Mouse (Mus musculus) hindbrain, embryonic 12.5 days (tissue): Measurements from ENCODE around the gene Tbx1. TPM values are rescaled to one million over a fixed set of nuclear protein-coding genes. Genes with fewer than 3 reads are reported as not detected.
A peak's percentile ranks its signal among the peaks of the same experiment; 100 is the strongest.

ENCODE experiments used
- ATAC-seq: fragments of 200-750 bp; cut with Nextera tagmentation; 2 replicates; pipeline ENCODE4 v1.8.0; 2017; ENCODE audit warnings: moderate TSS enrichment; ENCODE audit not compliant: low FRiP score
- H3K27ac ChIP-seq: fragments of 300-500 bp; sonication (generic); 2 replicates; pipeline ENCODE4 v1.5.1; 2016; ENCODE audit warnings: mild to moderate bottlenecking
- H3K27me3 ChIP-seq: fragments of 300-500 bp; sonication (generic); 2 replicates; pipeline ENCODE4 v1.6.1; 2016; ENCODE audit warnings: mild to moderate bottlenecking
- H3K36me3 ChIP-seq: fragments of 300-500 bp; sonication (generic); 2 replicates; pipeline ENCODE4 v1.6.1; 2016; ENCODE audit warnings: mild to moderate bottlenecking
- H3K4me1 ChIP-seq: fragments of 300-500 bp; sonication (generic); 2 replicates; pipeline ENCODE4 v1.6.1; 2016
- H3K4me2 ChIP-seq: fragments of 300-500 bp; sonication (generic); replicated peaks from 2 replicates; pipeline ENCODE4 v1.6.1; 2016; ENCODE audit warnings: mild to moderate bottlenecking
- H3K4me3 ChIP-seq: fragments of 300-500 bp; sonication (generic); 2 replicates; pipeline ENCODE4 v1.5.1; 2016; ENCODE audit warnings: mild to moderate bottlenecking
- H3K9ac ChIP-seq: fragments of 300-500 bp; sonication (generic); 2 replicates; pipeline ENCODE4 v1.6.1; 2016; ENCODE audit warnings: mild to moderate bottlenecking, moderate library complexity
- H3K9me3 ChIP-seq: fragments of 300-500 bp; sonication (generic); replicated peaks from 2 replicates; pipeline ENCODE4 v1.6.1; 2016; ENCODE audit warnings: mild to moderate bottlenecking
- WGBS: fragments of 180-500 bp; shearing (Covaris S2); methylation state at CpG from one replicate; pipeline ENCODE4 v1.1.7; 2016; 5-methylcytosine and 5-hydroxymethylcytosine counted together
- polyA plus RNA-seq: library from polyadenylated mRNA; unstranded; fragments of >200 nt; fragmentation: Nextera tagmentation; extraction: Ambion mirVana; gene quantifications from 2 replicates; pipeline ENCODE4 v1.2.1, GENCODE M21; 2016

Gene Tbx1
- polyA plus RNA-seq, 1 experiment from 2014 or later = 15.5 TPM

DNA sequence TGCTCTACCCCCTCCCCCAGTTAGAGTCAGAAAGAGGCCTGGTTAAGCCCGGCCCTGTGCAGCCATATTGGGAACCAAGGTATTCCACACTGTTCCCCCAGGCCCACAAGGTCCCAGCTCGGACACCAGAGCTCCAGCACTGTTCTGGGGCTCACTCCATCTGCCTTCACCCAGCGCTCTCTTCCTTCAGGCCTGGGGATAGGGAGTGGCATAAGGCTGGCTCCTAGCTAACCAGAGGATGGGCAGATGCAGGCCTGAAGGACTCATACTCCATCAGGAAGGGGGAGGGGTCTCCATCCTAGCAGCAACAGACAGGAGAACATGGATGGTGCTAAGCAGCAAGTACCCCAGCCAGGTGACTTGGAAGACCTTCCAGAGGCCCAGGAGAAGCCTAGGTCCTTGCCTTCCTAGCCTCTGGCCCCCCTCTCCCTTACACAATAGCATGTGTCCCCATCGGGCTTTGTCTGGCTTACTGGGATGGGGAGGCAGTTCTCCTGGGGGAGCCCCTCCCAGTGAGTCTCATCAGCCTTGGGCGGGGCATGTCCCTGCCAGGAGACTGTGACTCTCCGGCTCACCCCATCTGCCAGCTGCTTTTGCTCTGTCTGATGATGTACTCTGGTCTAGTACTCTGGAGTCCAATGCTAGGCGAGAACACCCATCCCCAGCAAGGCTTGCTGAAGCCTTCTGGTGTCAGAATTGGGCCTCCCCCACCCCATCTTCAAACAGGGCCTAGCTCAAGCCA, 37.9 kb upstream of the Tbx1 start:
- peak overlapping the region; percentile 93 for H3K27ac ChIP-seq
- WGBS = 55% methylated on average over 7 of the region's 7 CpGs
- peak overlapping the region; percentile 90 for H3K4me2 ChIP-seq
- H3K27me3 ChIP-seq = peaks cover 49% of the 10 kb centered on the region
- H3K4me1 ChIP-seq = peaks cover 31% of the 10 kb centered on the region
- H3K9ac ChIP-seq = peak overlapping the region; percentile 93
- peaks cover 21% of the 10 kb centered on the region for H3K36me3 ChIP-seq
- peak overlapping the region; percentile 89 for H3K4me3 ChIP-seq
- H3K9me3 ChIP-seq = no peaks in the 10 kb centered on the region
- ATAC-seq = peak; percentile 17; the same call in 1 of the 2 replicates

DNA sequence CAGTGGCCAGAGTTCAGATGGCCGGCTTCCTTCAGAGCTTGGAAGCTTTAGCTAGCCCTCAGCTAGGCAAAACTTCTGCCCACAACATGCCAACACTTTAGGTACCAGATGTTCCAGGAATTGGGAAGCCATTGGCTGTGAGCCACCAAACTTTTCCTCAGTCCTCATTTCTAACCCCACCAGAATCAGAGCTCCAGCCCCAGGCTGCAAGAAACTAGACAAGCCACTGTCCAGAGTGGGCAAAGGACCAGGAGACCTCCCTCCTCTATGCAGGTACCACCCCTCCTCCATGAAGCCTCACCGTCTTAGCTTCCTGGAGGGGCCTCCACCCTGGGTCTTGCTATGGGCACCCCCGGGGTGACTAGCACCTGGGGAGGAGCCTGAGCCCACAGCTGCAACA, 36.7 kb upstream of the Tbx1 start:
- peak overlapping the region; percentile 50; the same call in 1 of the 2 replicates for H3K4me3 ChIP-seq
- H3K9ac ChIP-seq = 0 out of 2 replicates have a peak overlapping the region, but pooled peaks have one; percentile 93
- H3K4me1 ChIP-seq = peaks cover 31% of the 10 kb centered on the region
- peaks cover 61% of the 10 kb centered on the region for H3K27me3 ChIP-seq
- no peak for ATAC-seq
- H3K9me3 ChIP-seq = no peaks in the 10 kb centered on the region
- H3K27ac ChIP-seq = no peak overlapping the region
- peaks cover 34% of the 10 kb centered on the region for H3K36me3 ChIP-seq
- peak overlapping the region; percentile 90 for H3K4me2 ChIP-seq
- 41% methylated on average over 3 of the region's 3 CpGs for WGBS

- peak within 1 kb of the TSS; percentile 90 for H3K4me2 ChIP-seq
- H3K4me1 ChIP-seq = peaks cover 34% of the 10 kb centered on the region
- H3K9me3 ChIP-seq = no peaks in the 10 kb centered on the region
- WGBS = 0% methylated on average over 32 of the region's 65 CpGs
- peaks cover 68% of the 10 kb centered on the region for H3K27me3 ChIP-seq
- H3K9ac ChIP-seq = peak within 1 kb of the TSS; percentile 93
- peaks cover 36% of the 10 kb centered on the region for H3K36me3 ChIP-seq
- no peak within 1 kb of the TSS for H3K27ac ChIP-seq
- H3K4me3 ChIP-seq = peak within 1 kb of the TSS; percentile 50
- ATAC-seq = peak; percentile 36
Observed at GRCm38 (mm10) chr16:18626376-18626878, 36.0 kb upstream of the Tbx1 start, which contains the start of gene Gm49601. TSS of gene Gm49601 (minus strand) at chr16:18626427.

GRCm38 (mm10) chr16:18625791-18626311, 35.4 kb upstream of the Tbx1 start:
- Histone ChIP-seq H3K36me3 (peaks cover 36% of the 10 kb centered on the region), H3K4me3 (peak overlapping the region; percentile 50), H3K4me1 (peaks cover 40% of the 10 kb centered on the region), H3K9me3 (no peaks in the 10 kb centered on the region), H3K4me2 (peak overlapping the region; percentile 90), H3K27me3 (peaks cover 74% of the 10 kb centered on the region), H3K9ac (peak overlapping the region; percentile 73), H3K27ac (no peak overlapping the region)
- ATAC-seq = no peak
- 11% methylated on average over 26 of the region's 26 CpGs for WGBS

DNA sequence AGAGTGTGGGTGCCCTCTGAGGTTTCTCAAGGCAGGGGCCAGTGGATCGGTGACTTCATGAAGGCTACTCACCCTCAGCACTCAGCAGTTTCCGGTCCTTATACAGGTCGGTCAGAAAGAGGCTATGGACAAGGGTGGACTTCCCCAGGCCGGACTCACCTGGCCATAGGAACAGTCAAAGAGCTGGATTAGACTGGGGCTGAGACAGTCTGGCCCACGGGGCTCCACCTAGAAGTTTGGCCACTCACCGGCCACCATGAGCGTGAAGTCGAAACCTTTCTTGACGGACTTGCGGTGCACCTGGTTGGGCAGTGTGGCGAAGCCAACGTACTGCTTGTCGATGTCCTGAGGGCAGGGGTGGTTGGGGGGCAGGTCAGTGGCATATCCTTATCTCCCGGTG, 34.6 kb upstream of the Tbx1 start:
- H3K4me1 ChIP-seq = peaks cover 45% of the 10 kb centered on the region
- 40% methylated on average over 14 of the region's 14 CpGs for WGBS
- no peak overlapping the region for H3K9ac ChIP-seq
- H3K9me3 ChIP-seq = no peaks in the 10 kb centered on the region
- H3K27ac ChIP-seq = no peak overlapping the region
- H3K27me3 ChIP-seq = peaks cover 82% of the 10 kb centered on the region
- H3K4me2 ChIP-seq = no peak overlapping the region
- ATAC-seq = no peak
- H3K4me3 ChIP-seq = no peak overlapping the region
- H3K36me3 ChIP-seq = peaks cover 36% of the 10 kb centered on the region

DNA sequence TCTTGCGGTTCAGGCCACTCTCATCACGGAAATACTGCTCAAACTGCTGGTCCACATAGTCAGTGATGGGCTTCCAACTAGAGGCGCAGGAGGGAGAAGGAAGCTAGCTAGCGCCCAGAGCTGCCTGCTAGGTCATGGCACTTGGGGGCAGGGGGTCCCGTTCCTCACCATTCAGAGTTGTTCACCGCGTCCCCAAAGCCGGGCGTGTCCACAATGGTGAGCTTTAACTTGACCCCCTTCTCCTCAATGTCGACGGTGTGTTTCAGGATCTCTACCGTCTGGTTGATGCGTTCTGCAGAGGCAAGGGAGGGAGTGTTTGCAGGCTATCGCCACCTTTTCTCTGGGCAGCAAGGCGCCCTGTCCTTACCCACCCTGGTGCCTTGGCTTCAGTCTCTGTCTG, 34.2 kb upstream of the Tbx1 start:
- no peak overlapping the region for H3K27ac ChIP-seq
- H3K4me2 ChIP-seq = no peak overlapping the region
- H3K36me3 ChIP-seq = peaks cover 36% of the 10 kb centered on the region
- H3K4me1 ChIP-seq = peaks cover 45% of the 10 kb centered on the region
- WGBS = 25% methylated on average over 15 of the region's 15 CpGs
- no peak overlapping the region for H3K4me3 ChIP-seq
- peaks cover 86% of the 10 kb centered on the region for H3K27me3 ChIP-seq
- no peaks in the 10 kb centered on the region for H3K9me3 ChIP-seq
- no peak overlapping the region for H3K9ac ChIP-seq
- no peak for ATAC-seq

- Histone ChIP-seq H3K4me1 (peaks cover 44% of the 10 kb centered on the region), H3K36me3 (peaks cover 36% of the 10 kb centered on the region)
- 39% methylated on average over 15 of the region's 15 CpGs for WGBS
Observed at GRCm38 (mm10) chr16:18623751-18624540, 33.5 kb upstream of the Tbx1 start.

DNA sequence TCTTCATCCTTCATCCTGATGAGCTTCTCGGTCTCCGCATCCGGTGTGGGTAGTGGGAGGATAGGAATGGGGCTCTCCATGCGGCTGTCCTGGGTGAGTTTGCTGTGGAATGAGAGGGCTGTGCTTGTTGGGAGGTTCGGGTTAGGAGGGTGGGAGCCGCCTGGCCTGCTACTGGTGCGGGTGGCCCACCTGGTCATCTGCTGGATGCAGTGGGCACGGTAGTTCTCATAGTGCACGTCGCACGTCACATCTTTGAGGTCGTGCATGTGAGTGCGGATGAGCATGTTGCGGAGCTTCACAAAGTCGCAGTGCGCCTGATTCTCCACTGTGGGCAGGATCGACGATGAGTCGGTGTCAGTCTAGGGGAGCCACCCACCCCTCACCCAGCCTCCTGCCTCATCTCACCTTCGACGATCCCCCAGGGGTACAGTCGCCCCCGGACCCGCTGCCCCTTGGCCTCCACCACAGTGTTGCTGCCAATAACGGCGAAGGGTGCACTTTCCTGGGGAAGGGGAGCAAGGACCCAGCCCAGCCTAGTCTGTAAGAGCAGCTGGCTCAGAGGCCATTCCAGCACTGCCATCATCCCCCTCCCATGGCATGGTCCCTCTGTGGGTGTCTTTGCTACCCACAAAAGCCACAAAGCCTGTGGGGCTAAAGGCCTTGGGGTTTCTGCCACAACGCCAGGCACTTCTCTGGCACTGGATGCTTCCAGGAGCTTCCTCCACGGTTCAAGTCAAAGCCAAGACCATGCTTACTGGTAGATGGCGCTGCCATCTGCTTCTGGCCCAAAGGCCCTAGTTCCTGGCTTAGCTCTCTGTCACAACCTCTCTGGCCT, 32.7 kb upstream of the Tbx1 start:
- WGBS = 32% methylated on average over 29 of the region's 29 CpGs
- Histone ChIP-seq H3K27ac (no peak overlapping the region), H3K4me1 (peaks cover 36% of the 10 kb centered on the region), H3K27me3 (peaks cover 100% of the 10 kb centered on the region), H3K36me3 (peaks cover 36% of the 10 kb centered on the region), H3K9me3 (no peaks in the 10 kb centered on the region), H3K4me3 (no peak overlapping the region), H3K9ac (no peak overlapping the region), H3K4me2 (no peak overlapping the region)
- no peak for ATAC-seq

More at GRCm38 (mm10) chr16:18623751-18624540, 33.5 kb upstream of the Tbx1 start:
- Histone ChIP-seq H3K27me3 (peaks cover 93% of the 10 kb centered on the region), H3K9ac (no peak overlapping the region), H3K27ac (no peak overlapping the region), H3K4me2 (no peak overlapping the region), H3K9me3 (no peaks in the 10 kb centered on the region), H3K4me3 (no peak overlapping the region)
- no peak for ATAC-seq

DNA sequence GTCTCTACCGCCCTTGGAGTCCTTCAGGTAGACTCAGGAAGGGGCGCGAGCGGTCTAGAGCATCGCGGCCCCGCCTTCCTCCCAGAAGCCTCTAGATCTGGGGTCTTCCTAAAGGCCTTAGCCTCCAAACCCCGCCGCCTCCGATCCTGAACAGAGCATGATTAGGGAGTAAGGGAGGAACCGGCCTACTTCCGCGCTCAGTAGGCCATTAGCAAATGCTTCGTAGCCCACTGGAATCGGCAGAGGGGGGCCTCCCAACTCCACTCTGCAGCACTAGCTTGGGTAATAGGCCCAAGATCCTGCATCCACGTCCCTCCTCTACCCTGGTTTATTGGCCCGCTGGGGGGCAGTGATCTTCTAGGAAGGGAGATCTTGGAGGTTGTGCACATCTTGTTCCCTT, 31.5 kb upstream of the Tbx1 start, which contains the start of gene Gp1bb:
TSS of gene Gp1bb (minus strand) at position 385 of the 400 bp plus-strand sequence.
- no peak within 1 kb of the TSS for H3K27ac ChIP-seq
- peaks cover 31% of the 10 kb centered on the region for H3K4me1 ChIP-seq
- H3K4me3 ChIP-seq = peak within 1 kb of the TSS; percentile 42
- 0 out of 2 replicates have a peak within 1 kb of the TSS, but pooled peaks have one; percentile 47 for H3K9ac ChIP-seq
- H3K9me3 ChIP-seq = no peaks in the 10 kb centered on the region
- H3K27me3 ChIP-seq = peaks cover 97% of the 10 kb centered on the region
- WGBS = 5% methylated on average over 17 of the region's 17 CpGs
- no peak for ATAC-seq
- peaks cover 36% of the 10 kb centered on the region for H3K36me3 ChIP-seq
- peak within 1 kb of the TSS; percentile 80 for H3K4me2 ChIP-seq

DNA sequence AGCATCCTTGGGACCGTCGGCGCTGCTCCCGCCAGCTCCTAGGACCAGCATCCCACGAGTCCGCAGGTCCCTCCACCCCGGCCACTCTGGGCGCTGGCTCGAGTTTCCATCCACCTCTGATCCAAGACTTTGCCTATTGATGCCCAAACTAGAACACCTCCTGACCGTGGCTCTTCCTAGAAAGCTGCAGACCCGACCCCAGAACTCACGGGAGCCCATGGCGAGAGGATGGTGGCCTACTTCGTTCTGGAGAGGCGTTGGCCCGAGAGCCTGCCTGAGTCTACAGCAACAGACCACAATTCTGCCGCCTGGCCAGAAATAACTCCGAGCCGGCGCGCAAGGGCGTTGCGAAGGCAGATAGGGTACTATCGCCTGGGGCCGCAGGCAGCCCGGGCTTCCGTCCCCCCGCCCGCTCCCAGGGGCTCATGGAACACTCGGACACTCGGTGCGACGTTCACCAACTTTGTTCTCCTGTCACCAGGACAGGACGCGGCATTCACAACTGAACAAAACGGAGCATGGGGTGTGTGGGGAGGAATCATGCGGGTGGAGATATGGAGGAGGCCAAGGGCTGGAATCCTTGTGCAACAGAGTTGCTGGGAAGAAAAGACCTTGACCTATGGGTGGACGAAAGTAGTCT, 31.0 kb upstream of the Tbx1 start:
- Histone ChIP-seq H3K9me3 (no peaks in the 10 kb centered on the region), H3K36me3 (peaks cover 36% of the 10 kb centered on the region), H3K27ac (no peak overlapping the region), H3K9ac (peak overlapping the region; percentile 47; the same call in 1 of the 2 replicates), H3K4me3 (peak overlapping the region; percentile 42), H3K4me2 (peak overlapping the region; percentile 80), H3K27me3 (peaks cover 97% of the 10 kb centered on the region), H3K4me1 (peaks cover 27% of the 10 kb centered on the region)
- no peak for ATAC-seq
- WGBS = 3% methylated on average over 38 of the region's 38 CpGs
